Mouse (Mus musculus) hindbrain, embryonic 15.5 days (tissue): ENCODE measurements around the gene Slc17a7. TPM values are rescaled to one million over a fixed set of nuclear protein-coding genes. Genes with fewer than 3 reads are reported as not detected.

Source experiments
- ATAC-seq: fragments of 200-750 bp; cut with Nextera tagmentation; 2 replicates; pipeline ENCODE4 v1.8.0; 2017; ENCODE audit warnings: low read depth, moderate number of reproducible peaks, moderate TSS enrichment; ENCODE audit not compliant: low FRiP score
- H3K27ac ChIP-seq: fragments of 300-500 bp; sonication (generic); replicated peaks from 2 replicates; pipeline ENCODE4 v1.5.1; 2015; ENCODE audit warnings: mild to moderate bottlenecking, inconsistent platforms
- H3K27me3 ChIP-seq: fragments of 300-500 bp; sonication (generic); 2 replicates; pipeline ENCODE4 v1.6.1; 2015; ENCODE audit warnings: control low read depth, inconsistent platforms
- H3K36me3 ChIP-seq: fragments of 300-500 bp; sonication (generic); 2 replicates; pipeline ENCODE4 v1.6.1; 2015; ENCODE audit warnings: control low read depth, inconsistent platforms
- H3K4me1 ChIP-seq: fragments of 300-500 bp; sonication (generic); replicated peaks from 2 replicates; pipeline ENCODE4 v1.6.1; 2015; ENCODE audit warnings: control low read depth, inconsistent platforms
- H3K4me2 ChIP-seq: fragments of 300-500 bp; sonication (generic); 2 replicates; pipeline ENCODE4 v1.6.1; 2015; ENCODE audit warnings: moderate library complexity, mild to moderate bottlenecking, inconsistent platforms
- H3K4me3 ChIP-seq: fragments of 300-500 bp; sonication (generic); 2 replicates; pipeline ENCODE4 v1.5.1; 2015; ENCODE audit warnings: mild to moderate bottlenecking, inconsistent platforms
- H3K9ac ChIP-seq: fragments of 300-500 bp; sonication (generic); 2 replicates; pipeline ENCODE4 v1.6.1; 2015; ENCODE audit warnings: inconsistent platforms
- H3K9me3 ChIP-seq: fragments of 300-500 bp; sonication (generic); 2 replicates; pipeline ENCODE4 v1.6.1; 2016; ENCODE audit warnings: control low read depth, inconsistent platforms
- WGBS: fragments of 180-500 bp; shearing (Covaris S2); methylation state at CpG from one replicate; pipeline ENCODE4 v1.1.7; 2015; 5-methylcytosine and 5-hydroxymethylcytosine counted together
- polyA plus RNA-seq: library from polyadenylated mRNA; unstranded; fragments of >200 nt; fragmentation: Nextera tagmentation; extraction: Ambion mirVana; gene quantifications from 2 replicates; pipeline ENCODE4 v1.2.1, GENCODE M21; 2015

The Slc17a7 gene
- polyA plus RNA-seq: 0.71 and 1.5 TPM in 2 replicates

DNA sequence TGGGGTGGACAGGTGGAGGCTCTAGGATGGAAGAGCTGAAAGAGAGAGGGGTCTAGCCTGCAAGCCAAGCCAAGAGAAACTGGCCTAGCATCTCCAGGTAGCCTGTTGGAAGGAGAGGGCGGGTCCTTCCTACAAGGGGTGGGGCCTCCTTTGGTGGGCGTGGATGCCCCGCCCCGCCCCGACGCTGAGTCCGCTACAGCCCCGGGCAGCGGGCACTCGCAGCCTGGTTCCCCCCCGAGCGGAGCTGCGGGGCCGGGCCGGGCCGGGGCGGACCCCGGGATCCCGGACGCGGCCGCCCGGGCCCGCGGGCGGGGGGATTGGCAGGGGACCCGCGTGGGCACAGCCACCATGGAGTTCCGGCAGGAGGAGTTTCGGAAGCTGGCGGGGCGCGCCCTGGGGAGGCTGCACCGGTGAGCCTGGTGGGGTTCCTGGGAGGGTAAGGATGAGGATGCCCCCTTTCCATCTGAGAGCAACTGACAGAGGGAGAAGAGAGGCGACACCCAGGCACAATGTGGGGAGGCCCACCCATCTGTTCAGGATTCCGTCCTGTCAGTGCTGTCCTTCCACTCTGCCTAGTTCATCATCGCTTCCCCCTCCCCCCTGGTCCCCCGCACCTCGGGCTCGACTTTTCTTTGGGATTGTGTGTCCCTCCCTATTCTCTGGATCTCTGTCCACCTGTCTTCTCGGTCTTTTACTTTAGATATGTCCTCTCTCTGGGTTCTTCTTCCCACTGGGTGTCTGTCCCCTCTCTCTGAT, at the start of gene Slc17a7:
Gene Slc17a7, plus strand, starts transcription at position 215 of the 756 bp plus-strand sequence.
- Histone ChIP-seq H3K27me3 (peaks cover 64% of the 10 kb centered on the region), H3K4me2 (peak within 1 kb of the TSS; percentile 87)
- WGBS: 1% methylated on average over 25 of the region's 41 CpGs

GRCm38 (mm10) chr7:45117566-45117965, 46.2 kb upstream of the Slc17a7 start:
- H3K4me2 ChIP-seq: no peak overlapping the region
- H3K4me1 ChIP-seq: peaks cover 14% of the 10 kb centered on the region
- H3K36me3 ChIP-seq: peaks cover 38% of the 10 kb centered on the region
- H3K9ac ChIP-seq: no peak overlapping the region
- WGBS: 78% methylated on average over 8 of the region's 8 CpGs
- H3K4me3 ChIP-seq: no peak overlapping the region
- no peaks in the 10 kb centered on the region for H3K9me3 ChIP-seq
- no peaks in the 10 kb centered on the region for H3K27me3 ChIP-seq
- ATAC-seq: no peak
- no peak overlapping the region for H3K27ac ChIP-seq

More for the DNA sequence above, at the start of gene Slc17a7:
- Histone ChIP-seq H3K4me3 (peak within 1 kb of the TSS; percentile 37), H3K27ac (no peak within 1 kb of the TSS), H3K36me3 (0 out of 2 replicates have a peak, but pooled peaks cover 8% of the 10 kb centered on the region), H3K4me1 (peaks cover 28% of the 10 kb centered on the region), H3K9ac (peak within 1 kb of the TSS; percentile 37; the same call in 1 of the 2 replicates), H3K9me3 (no peaks in the 10 kb centered on the region)
- no peak for ATAC-seq

- ATAC-seq: no peak
- Histone ChIP-seq H3K27ac (no peak overlapping the region), H3K4me3 (no peak overlapping the region), H3K27me3 (no peaks in the 10 kb centered on the region), H3K36me3 (peaks cover 45% of the 10 kb centered on the region), H3K9me3 (no peaks in the 10 kb centered on the region), H3K4me1 (peaks cover 22% of the 10 kb centered on the region), H3K4me2 (no peak overlapping the region), H3K9ac (no peak overlapping the region)
- 90% methylated on average over 6 of the region's 6 CpGs for WGBS
These were observed 45.4 kb upstream of the Slc17a7 start for GRCm38 (mm10) chr7:45118336-45118735.

DNA sequence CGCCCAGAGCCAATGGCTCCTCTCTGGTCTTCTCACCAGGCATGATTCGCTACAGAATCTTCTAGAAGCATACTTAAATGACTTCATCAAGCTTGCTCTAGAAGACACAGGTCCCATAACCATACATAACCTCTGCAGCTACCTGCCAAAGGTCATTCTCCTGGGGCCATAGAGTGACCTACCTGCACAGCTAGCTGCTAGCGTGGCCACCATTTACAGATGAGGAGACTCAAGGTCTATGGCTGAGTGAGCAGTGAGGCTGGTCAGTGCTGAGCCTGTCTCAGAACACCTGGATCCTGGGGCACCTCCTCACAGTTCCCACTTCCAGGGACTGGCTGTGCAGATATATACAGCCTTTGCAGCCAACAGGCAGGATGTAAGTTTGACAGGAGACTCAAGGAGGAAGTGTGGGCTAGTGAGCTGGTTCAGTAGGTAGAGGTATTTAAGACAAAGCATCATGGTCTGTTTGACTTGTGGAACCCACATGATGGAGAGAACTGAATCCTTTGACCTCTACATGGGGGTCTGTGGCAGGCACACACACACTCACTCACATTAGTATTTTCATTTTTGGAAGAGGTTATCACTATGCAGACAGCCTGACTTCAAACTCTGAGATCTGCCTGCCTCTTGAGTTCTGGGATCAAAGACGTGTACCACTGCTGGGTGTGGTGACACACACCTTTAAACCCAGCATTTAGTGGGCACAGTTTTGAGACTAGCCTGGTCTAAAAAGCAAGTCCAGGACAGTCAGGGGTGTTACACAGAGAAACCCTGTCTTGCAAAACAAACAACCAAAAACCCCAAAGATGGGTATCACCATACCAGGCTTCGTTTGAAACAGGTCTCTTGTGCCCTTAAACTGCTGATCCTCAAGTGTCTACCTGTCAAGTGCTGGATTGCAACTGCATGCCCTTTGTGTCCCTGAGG, 43.7 kb upstream of the Slc17a7 start:
- no peak for ATAC-seq
- WGBS: 80% methylated on average over 5 of the region's 5 CpGs
- H3K36me3 ChIP-seq: peaks cover 45% of the 10 kb centered on the region

DNA sequence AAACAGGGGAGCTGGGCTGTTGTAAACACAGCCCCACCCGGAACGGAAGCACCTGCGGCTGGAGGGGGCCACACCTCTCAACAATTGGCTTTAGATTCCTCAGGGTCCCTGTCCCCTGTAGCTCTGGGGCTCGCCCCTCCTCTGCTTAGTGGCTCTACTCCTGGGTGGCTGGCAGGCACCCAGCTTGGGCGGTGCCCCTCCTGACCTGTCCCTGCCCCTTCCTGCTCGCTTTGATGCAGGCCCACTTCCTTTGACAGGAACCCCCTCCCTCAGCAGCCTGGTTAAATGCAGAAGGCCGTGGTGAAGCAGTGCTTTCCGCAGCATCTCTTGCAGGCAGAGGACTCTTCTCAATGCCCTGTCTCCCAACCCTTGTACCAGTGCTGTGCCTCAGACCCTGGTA, 42.3 kb upstream of the Slc17a7 start:
- no peak for ATAC-seq
- peak overlapping the region; percentile 28; the same call in 1 of the 2 replicates for H3K9ac ChIP-seq
- no peak overlapping the region for H3K4me2 ChIP-seq

More for the DNA sequence above, 43.7 kb upstream of the Slc17a7 start:
- Histone ChIP-seq H3K4me1 (peaks cover 30% of the 10 kb centered on the region), H3K4me2 (no peak overlapping the region), H3K27me3 (no peaks in the 10 kb centered on the region), H3K27ac (no peak overlapping the region), H3K9me3 (no peaks in the 10 kb centered on the region), H3K4me3 (no peak overlapping the region), H3K9ac (no peak overlapping the region)

GRCm38 (mm10) chr7:45121966-45122365, 41.8 kb upstream of the Slc17a7 start:
- Histone ChIP-seq H3K9ac (peak overlapping the region; percentile 28; the same call in 1 of the 2 replicates), H3K4me3 (no peak overlapping the region), H3K4me2 (no peak overlapping the region), H3K4me1 (peaks cover 46% of the 10 kb centered on the region), H3K27me3 (no peaks in the 10 kb centered on the region), H3K9me3 (no peaks in the 10 kb centered on the region), H3K36me3 (peaks cover 62% of the 10 kb centered on the region), H3K27ac (0 out of 2 replicates have a peak overlapping the region, but pooled peaks have one; percentile 24)
- ATAC-seq: no peak

More for the DNA sequence above, 42.3 kb upstream of the Slc17a7 start:
- no peaks in the 10 kb centered on the region for H3K9me3 ChIP-seq
- H3K27ac ChIP-seq: 0 out of 2 replicates have a peak overlapping the region, but pooled peaks have one; percentile 24
- H3K27me3 ChIP-seq: no peaks in the 10 kb centered on the region
- H3K36me3 ChIP-seq: peaks cover 59% of the 10 kb centered on the region
- 75% methylated on average over 8 of the region's 8 CpGs for WGBS
- no peak overlapping the region for H3K4me3 ChIP-seq
- H3K4me1 ChIP-seq: peaks cover 40% of the 10 kb centered on the region

DNA sequence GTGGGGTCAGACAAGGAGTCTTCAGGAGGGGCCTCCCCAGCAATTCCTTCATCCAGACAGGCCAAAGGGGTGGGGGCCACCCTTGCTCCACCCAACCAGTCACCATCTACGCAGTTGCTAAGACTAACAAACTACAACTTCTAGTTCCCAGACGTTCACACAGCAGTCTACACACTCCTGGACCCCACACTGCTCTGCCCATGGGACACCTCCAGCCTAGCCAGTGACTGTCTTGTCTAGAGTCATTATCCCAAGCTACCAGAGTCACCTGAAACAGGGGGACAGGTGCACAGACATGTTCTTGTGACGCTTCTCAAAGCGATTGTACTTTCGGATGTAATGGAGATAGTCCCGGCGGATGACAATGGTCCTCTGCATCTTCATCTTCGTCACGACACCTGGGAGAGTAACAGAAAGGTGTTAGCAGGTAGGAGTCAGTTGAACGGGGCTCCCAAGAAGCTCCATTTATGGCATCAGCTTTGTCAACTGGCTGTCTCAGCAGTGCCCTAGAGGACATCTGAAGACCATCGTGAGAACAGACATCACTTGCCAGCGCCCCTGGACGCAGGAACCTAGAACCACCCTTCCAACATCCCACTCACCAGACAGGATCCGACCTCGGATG, 41.1 kb upstream of the Slc17a7 start:
- Histone ChIP-seq H3K9me3 (no peaks in the 10 kb centered on the region), H3K4me3 (peak overlapping the region; percentile 76), H3K27me3 (no peaks in the 10 kb centered on the region), H3K36me3 (peaks cover 67% of the 10 kb centered on the region), H3K4me2 (peak overlapping the region; percentile 80), H3K27ac (peak overlapping the region; percentile 91; the same call in 1 of the 2 replicates), H3K9ac (peak overlapping the region; percentile 95), H3K4me1 (peaks cover 53% of the 10 kb centered on the region)
- 89% methylated on average over 15 of the region's 15 CpGs for WGBS
- no peak for ATAC-seq

- peak overlapping the region; percentile 80 for H3K4me2 ChIP-seq
- WGBS: 26% methylated on average over 12 of the region's 12 CpGs
- H3K4me1 ChIP-seq: peaks cover 55% of the 10 kb centered on the region
- H3K9me3 ChIP-seq: no peaks in the 10 kb centered on the region
- ATAC-seq: no peak
- peak overlapping the region; percentile 91 for H3K27ac ChIP-seq
- H3K9ac ChIP-seq: peak overlapping the region; percentile 95
- H3K27me3 ChIP-seq: no peaks in the 10 kb centered on the region
- peaks cover 67% of the 10 kb centered on the region for H3K36me3 ChIP-seq
- peak overlapping the region; percentile 76 for H3K4me3 ChIP-seq
These were observed 40.6 kb upstream of the Slc17a7 start for GRCm38 (mm10) chr7:45123186-45123570.

DNA sequence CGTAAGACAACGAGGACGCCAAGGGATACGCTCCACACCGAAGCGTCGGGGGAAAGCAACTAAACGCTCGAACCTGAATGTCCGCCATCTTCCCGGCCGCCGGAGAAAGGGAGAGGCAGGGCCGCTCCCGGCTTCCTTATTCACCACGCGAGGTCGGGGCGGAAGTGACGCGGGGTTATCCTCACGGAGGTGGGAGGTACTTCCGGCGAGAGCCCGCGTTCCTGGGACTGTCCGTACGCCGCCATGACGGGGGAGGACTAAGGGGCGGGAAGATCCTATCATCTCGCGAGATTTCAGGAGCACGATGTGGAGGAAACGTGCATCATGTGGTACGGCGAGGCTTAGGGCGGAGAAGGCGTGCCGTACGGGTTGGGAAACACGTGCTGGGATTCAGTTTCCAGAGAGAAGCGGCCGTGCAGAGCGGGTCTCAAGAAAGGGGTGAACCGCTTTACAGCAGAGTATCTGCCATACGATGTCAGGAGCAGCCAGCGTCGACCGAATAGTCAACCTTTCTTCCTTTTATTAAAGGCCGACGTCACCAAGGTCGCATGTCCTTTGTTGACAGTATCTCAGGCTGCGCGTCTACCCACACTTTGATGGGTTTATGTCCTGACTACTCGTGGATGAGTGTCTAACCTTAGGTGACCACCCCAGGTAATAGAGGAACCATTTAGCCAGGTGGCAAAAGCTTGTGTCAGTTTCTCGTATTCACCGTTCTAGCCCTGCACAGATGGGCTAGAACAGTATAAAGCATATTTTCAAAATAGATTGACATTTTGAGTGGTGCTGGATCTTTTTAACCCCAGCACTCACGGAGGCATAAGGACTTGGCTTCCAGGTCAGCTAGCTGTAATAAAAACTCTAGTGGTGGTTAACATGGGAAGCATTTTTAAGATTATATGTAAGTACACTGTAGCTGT, 39.3 kb upstream of the Slc17a7 start, which contains the start of gene Rps11:
Gene Rps11, minus strand, starts transcription at position 216 of the 920 bp plus-strand sequence.
- Histone ChIP-seq H3K27me3 (no peaks in the 10 kb centered on the region), H3K4me1 (peaks cover 60% of the 10 kb centered on the region)
- WGBS: under 1% methylated on average over 59 of the region's 59 CpGs

DNA sequence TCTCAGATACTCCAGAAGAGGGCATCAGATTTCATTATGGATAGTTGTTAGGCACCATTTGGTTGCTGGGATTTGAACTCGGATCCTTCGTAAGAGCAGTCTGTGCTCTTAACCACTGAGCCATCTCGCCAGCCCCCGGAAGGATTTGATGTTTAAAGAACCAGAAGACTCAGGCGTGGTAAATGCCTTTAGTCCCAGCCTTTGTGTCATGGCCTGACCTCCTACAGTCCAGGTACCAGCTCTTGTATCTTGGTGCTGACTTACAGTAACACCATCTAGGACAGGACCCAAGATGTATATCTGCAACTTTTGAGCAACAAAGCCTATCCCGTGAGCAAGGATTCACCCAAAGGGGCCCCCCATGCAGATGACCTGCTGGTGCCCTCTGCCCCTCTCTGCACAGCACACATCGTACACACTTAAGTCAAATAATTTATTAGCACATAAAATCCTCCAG, 38.6 kb upstream of the Slc17a7 start:
- Histone ChIP-seq H3K4me3 (no peak overlapping the region), H3K36me3 (peaks cover 55% of the 10 kb centered on the region), H3K9me3 (no peaks in the 10 kb centered on the region), H3K27ac (peak overlapping the region; percentile 84), H3K27me3 (no peaks in the 10 kb centered on the region), H3K4me1 (peaks cover 64% of the 10 kb centered on the region), H3K9ac (no peak overlapping the region), H3K4me2 (peak overlapping the region; percentile 80)
- ATAC-seq: no peak
- 17% methylated on average over 7 of the region's 7 CpGs for whole genome bisulfite sequencing

More for the DNA sequence above, 39.3 kb upstream of the Slc17a7 start, which contains the start of gene Rps11:
- Histone ChIP-seq H3K4me2 (peak within 1 kb of the TSS; percentile 80), H3K36me3 (peaks cover 62% of the 10 kb centered on the region), H3K9me3 (no peaks in the 10 kb centered on the region), H3K4me3 (peak within 1 kb of the TSS; percentile 76), H3K9ac (peak within 1 kb of the TSS; percentile 95), H3K27ac (peak within 1 kb of the TSS; percentile 91)
- ATAC-seq: peak; percentile 88
